Comparison of ENCODE assay signal across 8 mouse cellular contexts in genomic region chr3:52211303-52211695, GRCm38 (mm10). TPM values are rescaled to one million over a fixed set of nuclear protein-coding genes. Genes with fewer than 3 reads are reported as not detected.
DNase-seq lines count a peak whose midpoint lies in the region; ATAC-seq and TF ChIP-seq lines count a peak whose summit lies in the region.
"Had no signal": no experiment of that assay in that cellular context is flagged by ENCODE, and none has a peak within 500 bp of the region (broad histone marks: within the 10 kb centered on the region; RNA-seq: fewer than 3 reads in every experiment).

No protein-coding gene starts in this region.

- no peaks in the 10 kb centered on the region for H3K36me3 ChIP-seq in lung, embryonic 14.5 days (ENCODE audit: insufficient read depth)
- no peaks in the 10 kb centered on the region for H3K36me3 ChIP-seq in forebrain, embryonic 13.5 days (ENCODE audit: poor library complexity, severe bottlenecking)
- H3K36me3 ChIP-seq in intestine, embryonic 14.5 days (ENCODE audit: control insufficient read depth, insufficient read depth, low read length): no peaks in the 10 kb centered on the region
- H3K36me3 ChIP-seq in neural tube, embryonic 15.5 days: no peaks in the 10 kb centered on the region

- no peaks in the 10 kb centered on the region for H3K27me3 ChIP-seq in lung, embryonic 14.5 days (ENCODE audit: insufficient read depth, low read length)
- H3K27me3 ChIP-seq in forebrain, embryonic 13.5 days: 0 out of 2 replicates have a peak, but pooled peaks cover 5% of the 10 kb centered on the region
- H3K27me3 ChIP-seq in intestine, embryonic 14.5 days (replicated peaks; ENCODE audit: control insufficient read depth, insufficient read depth, low read length): no peaks in the 10 kb centered on the region
- H3K27me3 ChIP-seq in neural tube, embryonic 15.5 days (replicated peaks): no peaks in the 10 kb centered on the region

- H3K27ac ChIP-seq in lung, embryonic 14.5 days (ENCODE audit: low read depth): no peak overlapping the region
- no peak overlapping the region for H3K27ac ChIP-seq in forebrain, embryonic 13.5 days
- H3K27ac ChIP-seq in intestine, embryonic 14.5 days (ENCODE audit: low read depth): no peak overlapping the region
- no peak overlapping the region for H3K27ac ChIP-seq in neural tube, embryonic 15.5 days (replicated peaks)

- TF ChIP-seq CTCF in lung, embryonic 14.5 days (IDR thresholded peaks at IDR 0.05; ENCODE audit: low read depth): no peak

- no peak for ATAC-seq in lung, embryonic 14.5 days (ENCODE audit: insufficient read depth)
- ATAC-seq in forebrain, embryonic 13.5 days: no peak
- no peak for ATAC-seq in intestine, embryonic 14.5 days (replicated peaks; ENCODE audit: low FRiP score, low TSS enrichment, low read depth)
- ATAC-seq in neural tube, embryonic 15.5 days (ENCODE audit: low FRiP score): no peak

- H3K4me3 ChIP-seq in lung, embryonic 14.5 days (ENCODE audit: low read depth, low read length): peak overlapping the region; percentile 10; the same call in 1 of the 2 replicates
- no peak overlapping the region for H3K4me3 ChIP-seq in forebrain, embryonic 13.5 days
- no peak overlapping the region for H3K4me3 ChIP-seq in intestine, embryonic 14.5 days (ENCODE audit: low read depth, low read length)
- no peak overlapping the region for H3K4me3 ChIP-seq in neural tube, embryonic 15.5 days (replicated peaks)
- H3K4me3 ChIP-seq: megakaryocyte, embryonic 14.5 days had no signal

- H3K9me3 ChIP-seq in lung, embryonic 14.5 days (ENCODE audit: low read depth, low read length): no peaks in the 10 kb centered on the region
- no peaks in the 10 kb centered on the region for H3K9me3 ChIP-seq in forebrain, embryonic 13.5 days (replicated peaks)
- H3K9me3 ChIP-seq in intestine, embryonic 14.5 days (ENCODE audit: control insufficient read depth, low read length): no peaks in the 10 kb centered on the region
- H3K9me3 ChIP-seq in neural tube, embryonic 15.5 days (replicated peaks): no peaks in the 10 kb centered on the region

- peak overlapping the region; percentile 23; the same call in 1 of the 2 replicates for H3K9ac ChIP-seq in lung, embryonic 14.5 days
- H3K9ac ChIP-seq in forebrain, embryonic 13.5 days: no peak overlapping the region
- H3K9ac ChIP-seq in intestine, embryonic 14.5 days (ENCODE audit: low read length): no peak overlapping the region
- no peak overlapping the region for H3K9ac ChIP-seq in neural tube, embryonic 15.5 days (replicated peaks)

- 26% methylated on average over 6 of the region's 6 CpGs for WGBS in lung, embryonic 14.5 days
- 29% methylated on average over 5 of the region's 6 CpGs for WGBS in forebrain, embryonic 13.5 days
- 30% methylated on average over 6 of the region's 6 CpGs for WGBS in intestine, embryonic 14.5 days
- WGBS in neural tube, embryonic 15.5 days: 26% methylated on average over 6 of the region's 6 CpGs

- no peak for DNase-seq in lung, embryonic 14.5 days
- no peak for DNase-seq in lung, postnatal 36 days
- DNase-seq in intestine, embryonic 14.5 days (ENCODE audit: low spot score): no peak
- DNase-seq in thymus, postnatal 0 days (ENCODE audit: low spot score): no peak
- no peak for DNase-seq in spleen, postnatal 4 days (ENCODE audit: low spot score in 2 of 2)

- peak overlapping the region; percentile 47 for H3K4me2 ChIP-seq in lung, embryonic 14.5 days
- peak overlapping the region; percentile 50 for H3K4me2 ChIP-seq in forebrain, embryonic 13.5 days
- peak overlapping the region; percentile 36 for H3K4me2 ChIP-seq in intestine, embryonic 14.5 days (ENCODE audit: low read length)
- peak overlapping the region; percentile 49 for H3K4me2 ChIP-seq in neural tube, embryonic 15.5 days

- H3K4me1 ChIP-seq in lung, embryonic 14.5 days (ENCODE audit: insufficient read depth): no peaks in the 10 kb centered on the region
- peaks cover 8% of the 10 kb centered on the region for H3K4me1 ChIP-seq in forebrain, embryonic 13.5 days
- no peaks in the 10 kb centered on the region for H3K4me1 ChIP-seq in intestine, embryonic 14.5 days (replicated peaks; ENCODE audit: control insufficient read depth, insufficient read depth, low read length)
- peaks cover 10% of the 10 kb centered on the region for H3K4me1 ChIP-seq in neural tube, embryonic 15.5 days
- H3K4me1 ChIP-seq: megakaryocyte, embryonic 14.5 days had no signal

RNA-seq across cellular contexts. Expression of gene Foxo1, which starts 56.8 kb away (rescaled TPM):
- polyA plus RNA-seq in lung, embryonic 14.5 days (2014; fragmentation: Nextera tagmentation; extraction: Ambion mirVana): 7.0 and 7.3 TPM in 2 replicates
- polyA plus RNA-seq in forebrain, embryonic 13.5 days (2015; fragmentation: Nextera tagmentation; extraction: Ambion mirVana): 1.9 TPM in 2 replicates
- polyA plus RNA-seq in intestine, embryonic 14.5 days (2014; fragmentation: Nextera tagmentation; extraction: Ambion mirVana): 7.5 and 8.2 TPM in 2 replicates
- 2.7 and 3.5 TPM in 2 replicates for polyA plus RNA-seq in neural tube, embryonic 15.5 days (2015; fragmentation: Nextera tagmentation; extraction: Ambion mirVana)
- polyA plus RNA-seq in thymus, postnatal 0 days (2015; fragmentation: Nextera tagmentation; extraction: Ambion mirVana): 7.8 and 10.1 TPM in 2 replicates
